Mouse (Mus musculus): ENCODE results near the gene Ptprcap.

Gene Ptprcap

DNA sequence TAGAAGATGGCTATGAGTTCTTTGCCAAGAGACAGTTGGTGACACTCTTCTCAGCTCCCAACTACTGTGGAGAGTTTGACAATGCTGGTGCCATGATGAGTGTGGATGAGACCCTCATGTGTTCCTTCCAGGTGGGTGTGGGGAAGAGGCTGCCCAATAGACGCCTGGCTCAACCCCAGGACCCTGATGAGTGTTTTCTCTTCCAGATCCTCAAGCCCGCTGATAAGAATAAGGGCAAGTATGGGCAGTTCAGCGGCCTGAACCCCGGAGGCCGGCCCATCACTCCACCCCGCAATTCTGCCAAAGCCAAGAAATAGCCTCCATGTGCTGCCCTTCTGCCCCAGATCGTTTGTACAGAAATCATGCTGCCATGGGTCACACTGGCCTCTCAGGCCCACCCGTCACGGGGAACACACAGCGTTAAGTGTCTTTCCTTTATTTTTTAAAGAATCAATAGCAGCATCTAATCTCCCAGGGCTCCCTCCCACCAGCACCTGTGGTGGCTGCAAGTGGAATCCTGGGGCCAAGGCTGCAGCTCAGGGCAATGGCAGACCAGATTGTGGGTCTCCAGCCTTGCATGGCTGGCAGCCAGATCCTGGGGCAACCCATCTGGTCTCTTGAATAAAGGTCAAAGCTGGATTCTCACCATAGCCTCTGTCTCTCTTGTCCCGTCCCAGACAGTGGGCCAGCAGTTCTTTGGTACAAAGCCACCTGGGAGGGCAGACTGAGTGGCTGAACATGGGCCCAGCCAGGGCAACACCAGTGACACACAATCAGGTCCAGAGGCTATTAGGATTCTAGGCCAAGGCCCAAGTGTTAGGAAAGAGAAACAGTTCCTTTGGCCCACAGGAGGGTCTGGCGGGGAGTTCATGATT, 41.6 kb downstream of the Ptprcap start:
- no peak for DNase-seq (ENCODE audit: low read depth, low spot score)

DNA sequence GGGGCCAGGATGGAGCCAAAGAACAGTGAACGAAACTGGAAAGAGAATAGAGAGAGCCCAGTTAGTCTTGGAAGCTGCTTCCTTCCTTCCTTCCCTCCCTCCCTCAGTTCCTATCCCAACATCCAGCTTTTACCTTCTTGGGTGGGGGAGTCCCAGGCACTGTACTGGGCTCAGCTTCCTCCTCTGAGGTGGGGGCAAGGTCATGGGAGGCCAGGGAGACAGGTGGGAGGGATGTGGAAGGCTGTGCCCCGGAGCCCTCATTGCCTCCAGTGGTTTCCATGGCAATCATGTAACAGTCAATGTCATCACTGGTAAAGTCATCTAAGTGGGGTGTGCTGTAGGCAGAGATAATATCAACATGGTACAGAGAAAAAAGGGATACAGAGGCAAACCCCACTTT, 42.6 kb downstream of the Ptprcap start:
- no peak for DNase-seq (ENCODE audit: low read depth, low spot score)

DNA sequence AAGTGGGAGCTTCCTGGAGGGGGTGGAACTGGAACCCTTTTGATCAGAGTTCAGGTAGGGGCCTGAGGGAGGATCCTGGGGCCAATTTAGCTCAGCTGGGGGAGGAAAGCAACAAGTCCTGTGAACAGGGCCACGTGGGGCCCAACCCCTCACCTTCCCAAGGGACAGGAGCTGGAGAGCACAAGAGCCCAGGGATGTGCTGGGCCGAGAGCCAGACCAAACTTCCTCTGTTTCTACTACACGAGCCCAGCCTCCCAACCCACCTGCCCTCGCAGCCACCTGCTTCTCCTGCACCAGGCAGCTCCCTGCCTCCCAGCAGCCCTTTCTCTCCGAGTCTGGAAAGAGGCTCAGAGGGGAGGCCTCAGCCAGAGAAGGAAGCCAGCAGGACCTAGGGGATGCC, 43.1 kb downstream of the Ptprcap start:
- no peak for DNase-seq (ENCODE audit: low read depth, low spot score)

DNA sequence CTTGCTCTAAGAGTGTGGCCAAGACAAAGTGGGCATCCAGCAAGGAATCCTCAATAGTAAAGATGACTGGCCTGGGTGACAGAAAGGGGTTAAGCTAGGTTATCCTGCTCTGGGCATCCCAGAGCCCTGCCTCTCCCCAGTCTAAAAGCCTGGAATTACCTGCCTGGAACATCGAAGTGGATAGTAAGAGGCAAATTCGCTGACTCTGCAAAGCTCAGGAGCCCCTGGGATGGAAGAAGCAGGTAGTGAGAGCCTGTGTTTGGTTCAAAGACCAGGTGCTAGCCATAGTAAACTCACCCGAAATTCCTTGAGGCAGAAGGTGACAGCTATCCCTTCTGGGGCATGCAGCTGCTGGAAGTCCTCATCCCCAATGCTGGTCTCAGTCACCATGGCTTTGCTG, 43.8 kb downstream of the Ptprcap start:
- no peak for DNase-seq (ENCODE audit: low read depth, low spot score)

DNA sequence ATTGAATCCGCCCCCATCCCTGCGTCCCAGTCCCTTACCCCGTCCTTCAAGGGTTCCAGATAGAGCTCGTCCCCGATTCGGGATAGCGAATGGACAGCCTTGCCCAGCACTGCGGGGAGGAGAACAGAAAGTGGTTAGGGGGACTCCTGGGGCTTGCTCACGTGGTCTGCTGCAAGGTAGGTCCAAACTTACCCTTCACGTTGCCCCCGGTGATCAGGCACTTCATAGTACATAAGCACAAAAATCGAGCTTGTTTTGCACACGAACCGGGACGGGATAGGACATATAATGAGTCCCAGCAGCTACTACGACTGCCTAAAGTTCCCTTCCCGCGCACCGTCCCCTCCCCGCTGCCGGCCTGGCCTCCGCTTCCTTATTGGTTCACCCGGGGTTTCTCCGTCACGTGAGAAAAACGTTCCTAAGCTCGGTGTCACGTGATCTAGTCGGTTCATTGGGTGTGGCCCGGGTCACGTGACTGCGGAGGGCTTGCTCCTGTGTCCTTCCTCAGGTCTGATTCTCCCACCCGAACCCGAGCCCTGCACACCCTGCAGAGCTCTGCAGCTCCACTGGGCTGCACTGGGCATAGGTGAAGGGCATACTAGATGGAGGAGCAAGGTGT, 48.0 kb downstream of the Ptprcap start, which contains the start of gene Rad9a:
Gene Rad9a, minus strand, starts transcription at position 372 of the 619 bp plus-strand sequence.
- DNase-seq (ENCODE audit: low read depth, low spot score) = peak; percentile 89

DNA sequence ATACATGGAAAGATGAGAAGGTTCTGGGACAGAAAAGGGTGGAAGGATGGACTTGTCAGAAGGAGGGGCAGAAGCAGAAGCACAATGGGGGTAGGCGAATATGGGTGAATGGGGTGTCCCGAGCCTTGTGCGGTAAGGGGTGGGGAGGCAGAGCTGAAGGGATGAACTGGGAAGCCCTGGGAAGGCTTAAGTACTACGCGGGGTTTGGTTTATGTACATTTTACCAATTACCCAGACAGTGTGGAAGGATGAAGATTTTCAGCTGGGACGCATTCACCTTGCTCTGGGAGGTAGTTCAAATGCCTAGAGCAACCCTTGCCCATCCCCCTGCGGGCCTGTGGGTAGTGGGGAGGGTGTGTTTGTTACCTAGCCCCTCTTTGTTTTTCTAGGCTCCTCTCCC, 48.7 kb downstream of the Ptprcap start:
- no peak for DNase-seq (ENCODE audit: low read depth, low spot score)

DNA sequence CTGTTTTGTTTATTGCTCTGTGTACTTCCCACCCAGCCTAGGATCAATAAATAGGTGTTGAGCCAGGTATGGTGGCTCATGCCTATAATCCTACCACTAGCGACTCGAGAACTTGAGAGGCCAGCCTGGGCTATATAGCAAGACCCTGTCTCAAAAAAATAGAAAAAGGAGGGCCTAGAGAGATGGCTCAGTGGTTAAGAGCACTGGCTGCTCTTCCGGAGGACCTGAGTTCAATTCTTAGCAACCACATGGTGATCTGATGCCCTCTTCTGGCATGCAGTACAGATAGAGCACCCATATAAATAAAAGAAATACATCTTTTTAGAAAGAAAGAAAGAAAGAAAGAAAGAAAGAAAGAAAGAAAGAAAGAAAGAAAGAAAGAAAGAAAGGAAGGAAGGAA, 49.7 kb downstream of the Ptprcap start:
- no peak for DNase-seq (ENCODE audit: low read depth, low spot score)

DNA sequence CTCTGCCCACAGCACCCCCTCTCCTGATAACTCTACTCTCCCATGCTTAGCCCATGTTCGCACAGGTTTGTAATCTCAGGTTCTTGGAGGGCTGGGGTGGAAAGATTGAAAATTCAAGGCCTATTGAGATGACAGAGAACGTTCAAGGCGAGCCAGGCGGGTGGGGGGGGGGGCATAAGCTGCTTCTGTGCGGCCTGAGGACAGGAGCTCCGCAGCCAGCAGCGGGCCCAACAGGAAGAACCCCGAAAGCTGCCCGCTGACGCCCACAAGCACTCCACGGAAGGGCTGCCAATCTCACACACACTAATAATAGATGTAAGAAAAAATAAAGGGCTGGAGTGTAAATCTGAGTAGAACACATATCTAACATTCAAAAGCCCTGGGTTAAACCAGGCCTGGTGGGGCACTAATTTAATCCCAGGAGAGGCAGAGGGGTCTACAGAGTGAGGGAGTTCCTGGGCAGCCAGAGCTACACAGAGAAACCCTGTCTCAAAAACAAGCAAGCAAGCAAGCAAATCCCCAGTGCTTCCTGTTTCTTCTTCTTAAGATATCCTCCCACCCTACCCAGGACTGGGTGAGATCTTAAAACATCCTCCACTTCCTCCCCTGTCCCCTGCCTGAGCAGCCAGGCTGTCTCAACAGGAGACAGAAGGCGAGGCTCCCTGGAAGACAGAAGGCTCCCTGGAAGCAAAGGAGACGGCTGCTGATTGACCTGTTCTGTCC, 50.4 kb downstream of the Ptprcap start:
- DNase-seq (ENCODE audit: low read depth, low spot score) = no peak

DNA sequence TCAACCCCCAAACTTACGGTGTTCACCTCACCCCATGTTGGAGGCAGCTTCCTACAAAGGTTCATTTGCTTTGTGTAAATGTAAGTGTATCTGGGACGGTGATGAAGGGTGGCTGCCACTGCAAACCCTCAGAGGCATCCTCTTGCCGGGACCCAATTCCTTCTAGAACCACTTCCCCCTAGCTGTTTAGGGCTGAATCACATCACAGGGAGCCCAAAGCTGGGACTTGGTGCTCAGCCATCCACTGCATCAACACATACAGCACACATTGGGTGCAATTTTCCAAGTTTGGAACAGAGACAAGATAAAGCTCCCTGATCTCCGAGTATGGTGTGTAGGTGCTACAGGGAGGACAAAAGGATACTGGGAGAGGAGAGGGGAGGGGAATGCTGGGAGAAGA, 51.5 kb downstream of the Ptprcap start:
- no peak for DNase-seq (ENCODE audit: low read depth, low spot score)
